Mouse (Mus musculus): Measurements from ENCODE around the gene Snx12.

Gene Snx12

GRCm38 (mm10) chrX:101221834-101222795 is at the start of gene Snx12:
Gene Snx12, minus strand, starts transcription at chrX:101222563.
- DNase-seq (ENCODE audit: low read depth), result peak; percentile 91

GRCm38 (mm10) chrX:101268755-101269124 is 46.4 kb upstream of the Snx12 start, which contains the start of gene Gm20489:
Gene Gm20489, minus strand, starts transcription at chrX:101269023.
- no peak for DNase-seq (ENCODE audit: low read depth)

GRCm38 (mm10) chrX:101268025-101268754 is 45.8 kb upstream of the Snx12 start, which contains the start of gene Il2rg:
Gene Il2rg, minus strand, starts transcription at chrX:101268255.
- peak; percentile 93 for DNase-seq (ENCODE audit: low read depth)

- peak; percentile 63 for DNase-seq (ENCODE audit: low read depth)
Measured at GRCm38 (mm10) chrX:101266631-101267030, 44.3 kb upstream of the Snx12 start.

GRCm38 (mm10) chrX:101263892-101264291 is 41.5 kb upstream of the Snx12 start, which contains the start of gene Gm614:
Gene Gm614, minus strand, starts transcription at chrX:101263992.
- peak; percentile 9 for DNase-seq (ENCODE audit: low read depth)

GRCm38 (mm10) chrX:101260441-101261325 is 38.3 kb upstream of the Snx12 start:
- DNase-seq (ENCODE audit: low read depth), result peak; percentile 67

GRCm38 (mm10) chrX:101256603-101257002 is 34.2 kb upstream of the Snx12 start:
- DNase-seq (ENCODE audit: low read depth), result peak; percentile 77

GRCm38 (mm10) chrX:101254740-101255139 is 32.4 kb upstream of the Snx12 start:
- DNase-seq (ENCODE audit: low read depth), result no peak

GRCm38 (mm10) chrX:101253952-101254729 is 31.8 kb upstream of the Snx12 start, which contains the start of gene Foxo4:
Gene Foxo4, plus strand, starts transcription at chrX:101254528.
- peak; percentile 92 for DNase-seq (ENCODE audit: low read depth)

- DNase-seq (ENCODE audit: low read depth), result peak; percentile 8
Measured at GRCm38 (mm10) chrX:101245011-101245410, 22.6 kb upstream of the Snx12 start.

GRCm38 (mm10) chrX:101222796-101223162 is 416 bp upstream of the Snx12 start:
- no peak for DNase-seq (ENCODE audit: low read depth)

- no peak for DNase-seq (ENCODE audit: low read depth)
Measured at GRCm38 (mm10) chrX:101189285-101189684, 33.1 kb downstream of the Snx12 start.

GRCm38 (mm10) chrX:101187647-101188046 is 34.7 kb downstream of the Snx12 start:
- DNase-seq (ENCODE audit: low read depth), result no peak

GRCm38 (mm10) chrX:101173388-101173787 is 49.0 kb downstream of the Snx12 start:
- DNase-seq (ENCODE audit: low read depth), result no peak

GRCm38 (mm10) chrX:101168425-101168824 is 53.9 kb downstream of the Snx12 start:
- DNase-seq (ENCODE audit: low read depth), result no peak

- peak; percentile 50 for DNase-seq (ENCODE audit: low read depth)
Measured at GRCm38 (mm10) chrX:101163739-101164138, 58.6 kb downstream of the Snx12 start.

- no peak for DNase-seq (ENCODE audit: low read depth)
Measured at GRCm38 (mm10) chrX:101163278-101163677, 59.1 kb downstream of the Snx12 start.

- no peak for DNase-seq (ENCODE audit: low read depth)
Measured at GRCm38 (mm10) chrX:101162532-101162931, 59.8 kb downstream of the Snx12 start.

GRCm38 (mm10) chrX:101157488-101157887 is 64.9 kb downstream of the Snx12 start:
- no peak for DNase-seq (ENCODE audit: low read depth)

GRCm38 (mm10) chrX:101156369-101156768 is 66.0 kb downstream of the Snx12 start:
- DNase-seq (ENCODE audit: low read depth), result no peak

GRCm38 (mm10) chrX:101147506-101147905 is 74.9 kb downstream of the Snx12 start:
- no peak for DNase-seq (ENCODE audit: low read depth)

Data from induced T-regulatory cell, adult 2 months (primary cell).